ENCODE assay signal across 10 mouse cellular contexts in genomic region chr13:117031546-117031945, GRCm38 (mm10). TPM values are rescaled to one million over a fixed set of nuclear protein-coding genes. Genes with fewer than 3 reads are reported as not detected.
A peak's percentile ranks its signal among the peaks of the same experiment; 100 is the strongest.
DNase-seq lines count a peak whose midpoint lies in the region; ATAC-seq and TF ChIP-seq lines count a peak whose summit lies in the region.
"Had no signal": no experiment of that assay in that cellular context is flagged by ENCODE, and none has a peak within 500 bp of the region (broad histone marks: within the 10 kb centered on the region; RNA-seq: fewer than 3 reads in every experiment).

No protein-coding gene starts in this region.

- H3K27me3 ChIP-seq in lung, embryonic 16.5 days (ENCODE audit: control insufficient read depth, insufficient read depth, low read depth, low read length): no peaks in the 10 kb centered on the region
- no peaks in the 10 kb centered on the region for H3K27me3 ChIP-seq in stomach, embryonic 16.5 days (ENCODE audit: control insufficient read depth, insufficient read depth, low read length)
- no peaks in the 10 kb centered on the region for H3K27me3 ChIP-seq in hindbrain, postnatal 0 days (ENCODE audit: insufficient read depth, low read length)
- H3K27me3 ChIP-seq: CH12.LX had no signal

- no peaks in the 10 kb centered on the region for H3K9me3 ChIP-seq in lung, embryonic 16.5 days (ENCODE audit: control insufficient read depth, low read length)
- no peaks in the 10 kb centered on the region for H3K9me3 ChIP-seq in stomach, embryonic 16.5 days (replicated peaks; ENCODE audit: control insufficient read depth, low read length)
- H3K9me3 ChIP-seq in hindbrain, postnatal 0 days (ENCODE audit: low read length): no peaks in the 10 kb centered on the region

- no peak overlapping the region for H3K27ac ChIP-seq in lung, embryonic 16.5 days (ENCODE audit: low read length)
- peak overlapping the region; percentile 38; the same call in 1 of the 2 replicates for H3K27ac ChIP-seq in stomach, embryonic 16.5 days (ENCODE audit: low read length)
- no peak overlapping the region for H3K27ac ChIP-seq in hindbrain, postnatal 0 days

- 0 out of 2 replicates have a peak, but pooled peaks cover 3% of the 10 kb centered on the region for H3K4me1 ChIP-seq in lung, embryonic 16.5 days (replicated peaks; ENCODE audit: control insufficient read depth, insufficient read depth, low read length)
- H3K4me1 ChIP-seq in stomach, embryonic 16.5 days (ENCODE audit: control insufficient read depth, insufficient read depth, low read length): peaks cover 5% of the 10 kb centered on the region
- H3K4me1 ChIP-seq in hindbrain, postnatal 0 days (ENCODE audit: insufficient read depth, low read length): no peaks in the 10 kb centered on the region

- no peaks in the 10 kb centered on the region for H3K36me3 ChIP-seq in lung, embryonic 16.5 days (ENCODE audit: control insufficient read depth, insufficient read depth, low read length)
- H3K36me3 ChIP-seq in stomach, embryonic 16.5 days (ENCODE audit: control insufficient read depth, insufficient read depth, low read length): no peaks in the 10 kb centered on the region
- H3K36me3 ChIP-seq in hindbrain, postnatal 0 days (ENCODE audit: insufficient read depth, low read length): no peaks in the 10 kb centered on the region

- H3K9ac ChIP-seq in lung, embryonic 16.5 days (ENCODE audit: low read length): no peak overlapping the region
- no peak overlapping the region for H3K9ac ChIP-seq in stomach, embryonic 16.5 days (ENCODE audit: low read length)
- no peak overlapping the region for H3K9ac ChIP-seq in hindbrain, postnatal 0 days (replicated peaks; ENCODE audit: low read length)

- no peak for TF ChIP-seq CTCF in hindbrain, postnatal 0 days (IDR thresholded peaks at IDR 0.05; ENCODE audit: low read depth)

- peak; percentile 80 for ATAC-seq in lung, embryonic 16.5 days (ENCODE audit: low read depth)
- ATAC-seq in stomach, embryonic 16.5 days (ENCODE audit: insufficient read depth, low FRiP score): peak; percentile 86; the same call in 1 of the 2 replicates
- no peak for ATAC-seq in activated CD4-positive, CD25-positive, alpha-beta regulatory T cell, adult 4 months
- ATAC-seq in hindbrain, postnatal 0 days: no peak

- WGBS in lung, embryonic 16.5 days: 29% methylated on average over 6 of the region's 6 CpGs
- 30% methylated on average over 6 of the region's 6 CpGs for WGBS in stomach, embryonic 16.5 days
- WGBS in hindbrain, postnatal 0 days: 86% methylated on average over 6 of the region's 6 CpGs

- no peak overlapping the region for H3K4me2 ChIP-seq in lung, embryonic 16.5 days (ENCODE audit: low read depth, low read length)
- no peak overlapping the region for H3K4me2 ChIP-seq in stomach, embryonic 16.5 days (ENCODE audit: low read depth, low read length)
- no peak overlapping the region for H3K4me2 ChIP-seq in hindbrain, postnatal 0 days (ENCODE audit: low read depth, low read length)
- H3K4me2 ChIP-seq: heart, embryonic 11.5 days had no signal

- DNase-seq in lung, adult 18-20 months: peak; percentile 35 to 65
- DNase-seq in lung, postnatal 14 days: no peak
- DNase-seq in gonadal fat pad, adult 2 months (ENCODE audit: low read depth): peak; percentile 94
- no peak for DNase-seq in hindbrain, postnatal 0 days (ENCODE audit: low spot score)
- DNase-seq: cerebellum, postnatal 10 days had no signal

- H3K4me3 ChIP-seq in lung, embryonic 16.5 days (ENCODE audit: low read length): no peak overlapping the region
- no peak overlapping the region for H3K4me3 ChIP-seq in stomach, embryonic 16.5 days (replicated peaks; ENCODE audit: low read length)
- no peak overlapping the region for H3K4me3 ChIP-seq in hindbrain, postnatal 0 days (ENCODE audit: low read length)

RNA-seq across cellular contexts. Expression of gene Parp8, which starts 6.2 kb away (rescaled TPM):
- polyA plus RNA-seq in gonadal fat pad, adult 2 months (2012; rRNA removed): 15.3 TPM in 2 replicates
- polyA plus RNA-seq in lung, embryonic 16.5 days (2015; fragmentation: Nextera tagmentation; extraction: Ambion mirVana): 9.6 and 10.1 TPM in 2 replicates
- 15.0 and 15.5 TPM in 2 replicates for polyA plus RNA-seq in stomach, embryonic 16.5 days (2015; fragmentation: Nextera tagmentation; extraction: Ambion mirVana)
- 10 to 100 TPM; 15.7 to 17.7 TPM for polyA plus RNA-seq in activated CD4-positive, CD25-positive, alpha-beta regulatory T cell, adult 4 months (2017; shearing (Covaris generic))
- 35.2 and 38.7 TPM in 2 replicates for total RNA-seq in hindbrain, postnatal 0 days (2014; rRNA removed)
- 21.2 and 23.9 TPM in 2 replicates for polyA plus RNA-seq in hindbrain, postnatal 0 days (2015; fragmentation: Nextera tagmentation; extraction: Ambion mirVana)
- total RNA-seq: CH12.LX had no signal

Comparison
In these comparisons a context has a peak if more than half of its experiments do, and no peak if none do; other contexts are left out.
1. DNase-seq: peak in lung, adult 18-20 months (2 of 2) and gonadal fat pad, adult 2 months (single experiment); none in lung, postnatal 14 days (single experiment) and hindbrain, postnatal 0 days (single experiment).
2. ATAC-seq: peak in lung, embryonic 16.5 days (single experiment) and stomach, embryonic 16.5 days (single experiment); none in activated CD4-positive, CD25-positive, alpha-beta regulatory T cell, adult 4 months (single experiment) and hindbrain, postnatal 0 days (single experiment).